23 mouse cellular contexts compared by ENCODE assay signal in the genomic region with DNA sequence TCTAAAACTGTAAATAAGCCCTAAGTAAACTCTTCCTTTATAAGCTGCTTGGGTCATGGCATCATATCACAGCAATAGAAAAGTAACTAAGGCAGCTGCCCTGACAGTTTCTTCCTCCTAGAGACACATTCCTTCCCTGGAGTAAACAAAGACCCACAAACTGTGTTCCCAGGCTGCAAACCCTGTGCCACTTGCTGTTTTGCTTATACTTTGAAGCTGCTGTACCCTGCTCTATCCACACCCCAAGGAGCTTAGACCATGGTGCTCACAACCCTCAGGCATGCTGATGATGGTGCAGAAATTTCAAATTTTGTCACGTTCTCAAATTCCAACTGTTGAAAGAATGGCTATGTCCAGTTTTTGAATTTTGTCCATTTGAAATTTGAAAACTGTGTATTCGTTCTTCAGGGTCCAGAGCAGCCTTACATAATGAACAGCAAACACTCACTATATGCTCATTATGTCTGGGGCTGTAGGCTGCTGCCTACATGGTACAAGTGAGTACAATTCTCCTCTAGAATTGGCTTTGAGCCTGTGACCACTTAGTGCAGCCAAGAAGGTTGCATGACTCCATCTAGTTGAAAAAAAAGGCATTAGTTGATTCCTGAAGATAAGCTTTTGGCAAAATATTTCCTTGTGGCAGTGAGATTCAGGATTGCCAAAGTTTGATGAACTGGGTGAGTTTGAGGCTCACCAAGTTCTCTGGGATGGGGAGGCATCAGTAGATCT.
A peak's percentile ranks its signal among the peaks of the same experiment; 100 is the strongest.
DNase-seq lines count a peak whose midpoint lies in the region; ATAC-seq and TF ChIP-seq lines count a peak whose summit lies in the region.
"Had no signal": no experiment of that assay in that cellular context is flagged by ENCODE, and none has a peak within 500 bp of the region (broad histone marks: within the 10 kb centered on the region; RNA-seq: fewer than 3 reads in every experiment).

No protein-coding gene starts in this region.

- WGBS in heart, adult 2 months: 71% methylated on average over 2 of the region's 2 CpGs
- 72% methylated on average over 2 of the region's 2 CpGs for WGBS in lung, embryonic 14.5 days
- 43% methylated on average over 2 of the region's 2 CpGs for WGBS in lung, postnatal 0 days
- 72% methylated on average over 2 of the region's 2 CpGs for WGBS in cerebellum, adult 2 months

- TF ChIP-seq CTCF in heart, adult 2 months (IDR thresholded peaks at IDR 0.05): no peak
- no peak for TF ChIP-seq CTCF in lung, embryonic 14.5 days (IDR thresholded peaks at IDR 0.05; ENCODE audit: low read depth)
- no peak; the same call in 1 of the 2 replicates for TF ChIP-seq CTCF in lung, postnatal 0 days (IDR thresholded peaks at IDR 0.05)
- TF ChIP-seq CTCF in cerebellum, adult 2 months (IDR thresholded peaks at IDR 0.05; ENCODE audit: borderline replicate concordance, insufficient read depth, low read depth, low read length): no peak

- H3K36me3 ChIP-seq in heart, adult 2 months (ENCODE audit: control insufficient read depth, insufficient read depth, low read length): no peaks in the 10 kb centered on the region
- H3K36me3 ChIP-seq in lung, embryonic 14.5 days (ENCODE audit: insufficient read depth): no peaks in the 10 kb centered on the region
- H3K36me3 ChIP-seq in lung, postnatal 0 days (ENCODE audit: insufficient read depth, low read length): no peaks in the 10 kb centered on the region
- H3K36me3 ChIP-seq: embryonic facial prominence, embryonic 12.5 days; heart, embryonic 13.5 days; hindbrain, embryonic 15.5 days had no signal

- no peaks in the 10 kb centered on the region for H3K79me2 ChIP-seq in heart, adult 2 months (replicated peaks; ENCODE audit: control insufficient read depth, insufficient read depth, low read length)

- no peak for ATAC-seq in lung, embryonic 14.5 days (ENCODE audit: insufficient read depth)
- peak; percentile 76 for ATAC-seq in lung, postnatal 0 days
- ATAC-seq: activated CD4-positive, CD25-positive, alpha-beta regulatory T cell, adult 4 months; forebrain, embryonic 13.5 days; forebrain, postnatal 0 days; Patski had no signal

- no peak for TF ChIP-seq POLR2A in heart, adult 2 months (IDR thresholded peaks at IDR 0.05; ENCODE audit: insufficient read depth, low read depth, low read length)
- TF ChIP-seq POLR2A in cerebellum, adult 2 months (IDR thresholded peaks at IDR 0.05; ENCODE audit: borderline replicate concordance, insufficient read depth, low read length): no peak

- H3K4me3 ChIP-seq in heart, adult 2 months: no peak overlapping the region
- no peak overlapping the region for H3K4me3 ChIP-seq in lung, embryonic 14.5 days (ENCODE audit: low read depth, low read length)
- H3K4me3 ChIP-seq in lung, postnatal 0 days (ENCODE audit: low read depth, low read length): no peak overlapping the region
- no peak overlapping the region for H3K4me3 ChIP-seq in cerebellum, adult 2 months (replicated peaks; ENCODE audit: insufficient read depth, low read depth, low read length)
- H3K4me3 ChIP-seq: embryonic facial prominence, embryonic 12.5 days; forebrain, embryonic 13.5 days; heart, embryonic 13.5 days; hindbrain, embryonic 15.5 days had no signal

- H3K27me3 ChIP-seq in heart, adult 2 months (ENCODE audit: control insufficient read depth, insufficient read depth, low read length): no peaks in the 10 kb centered on the region
- H3K27me3 ChIP-seq in lung, embryonic 14.5 days (ENCODE audit: insufficient read depth, low read length): no peaks in the 10 kb centered on the region
- no peaks in the 10 kb centered on the region for H3K27me3 ChIP-seq in lung, postnatal 0 days (replicated peaks; ENCODE audit: insufficient read depth, low read length)
- H3K27me3 ChIP-seq in cerebellum, adult 2 months (ENCODE audit: control insufficient read depth, insufficient read depth, low read length): no peaks in the 10 kb centered on the region
- H3K27me3 ChIP-seq: embryonic facial prominence, embryonic 12.5 days; forebrain, embryonic 13.5 days; heart, embryonic 13.5 days; hindbrain, embryonic 15.5 days had no signal

- peak; percentile 55 for DNase-seq in heart, adult 11 months
- DNase-seq in heart, adult 2 months: no peak
- peak; percentile 51 for DNase-seq in lung, embryonic 14.5 days
- DNase-seq in lung, postnatal 25 days (ENCODE audit: low spot score): no peak
- DNase-seq in adipocyte (ENCODE audit: low spot score): peak; percentile 22
- peak; percentile 70 for DNase-seq in lung, postnatal 0 days (ENCODE audit: low spot score)
- no peak for DNase-seq in right cerebral cortex, adult 18-20 months
- DNase-seq in cerebellum, adult 2 months: no peak
- DNase-seq: adrenal gland, adult 2 months; adrenal gland, postnatal 25 days; cerebellum, adult 11 months; cerebellum, adult 9-10 months; cerebellum, postnatal 25 days; forebrain, postnatal 0 days; gastrocnemius, postnatal 36 days; heart, adult 18-20 months; heart, postnatal 36 days had no signal

- no peak for TF ChIP-seq EP300 in heart, adult 2 months (IDR thresholded peaks at IDR 0.05; ENCODE audit: insufficient read depth, low read depth, low read length)
- 0 out of 2 replicates have a peak, but pooled peaks have one; percentile 32 for TF ChIP-seq EP300 in lung, postnatal 0 days (IDR thresholded peaks at IDR 0.05)

- H3K9me3 ChIP-seq in lung, embryonic 14.5 days (ENCODE audit: low read depth, low read length): no peaks in the 10 kb centered on the region
- no peaks in the 10 kb centered on the region for H3K9me3 ChIP-seq in lung, postnatal 0 days (ENCODE audit: low read length)
- H3K9me3 ChIP-seq: embryonic facial prominence, embryonic 12.5 days; forebrain, embryonic 13.5 days; heart, embryonic 13.5 days; hindbrain, embryonic 15.5 days had no signal

- intact Hi-C loops in heart, adult 2 months (cut with DNase I): no loop called here

- no peaks in the 10 kb centered on the region for H3K4me1 ChIP-seq in heart, adult 2 months (ENCODE audit: control insufficient read depth, insufficient read depth, low read length)
- H3K4me1 ChIP-seq in lung, embryonic 14.5 days (ENCODE audit: insufficient read depth): no peaks in the 10 kb centered on the region
- no peaks in the 10 kb centered on the region; the same call in 1 of the 2 replicates for H3K4me1 ChIP-seq in lung, postnatal 0 days (ENCODE audit: insufficient read depth, low read depth, low read length)
- no peaks in the 10 kb centered on the region for H3K4me1 ChIP-seq in cerebellum, adult 2 months (ENCODE audit: control insufficient read depth, insufficient read depth, low read length)
- H3K4me1 ChIP-seq: embryonic facial prominence, embryonic 12.5 days; forebrain, embryonic 13.5 days; heart, embryonic 13.5 days; hindbrain, embryonic 15.5 days had no signal

- no peak overlapping the region for H3K9ac ChIP-seq in heart, adult 2 months (ENCODE audit: low read depth, low read length)
- no peak overlapping the region for H3K9ac ChIP-seq in lung, embryonic 14.5 days
- H3K9ac ChIP-seq in lung, postnatal 0 days (replicated peaks; ENCODE audit: low read depth): no peak overlapping the region
- H3K9ac ChIP-seq: embryonic facial prominence, embryonic 12.5 days; forebrain, embryonic 13.5 days; forebrain, postnatal 0 days; heart, embryonic 13.5 days; hindbrain, embryonic 15.5 days had no signal

- no peak overlapping the region for H3K4me2 ChIP-seq in lung, embryonic 14.5 days
- no peak overlapping the region for H3K4me2 ChIP-seq in lung, postnatal 0 days (replicated peaks; ENCODE audit: low read depth, low read length)
- H3K4me2 ChIP-seq: embryonic facial prominence, embryonic 12.5 days; forebrain, embryonic 13.5 days; heart, embryonic 13.5 days; hindbrain, embryonic 15.5 days had no signal

- H3K27ac ChIP-seq in heart, adult 2 months: no peak overlapping the region
- H3K27ac ChIP-seq in lung, embryonic 14.5 days (ENCODE audit: low read depth): peak overlapping the region; percentile 16; the same call in 1 of the 2 replicates
- no peak overlapping the region for H3K27ac ChIP-seq in lung, postnatal 0 days (ENCODE audit: low read length)
- H3K27ac ChIP-seq in cerebellum, adult 2 months (ENCODE audit: insufficient read depth, low read length): no peak overlapping the region
- H3K27ac ChIP-seq: embryonic facial prominence, embryonic 12.5 days; forebrain, embryonic 13.5 days; heart, embryonic 13.5 days; hindbrain, embryonic 15.5 days had no signal

Comparison
In these comparisons a context has a peak if more than half of its experiments do, and no peak if none do; other contexts are left out.
1. DNase-seq: peak in heart, adult 11 months (single experiment), lung, embryonic 14.5 days (single experiment), adipocyte (single experiment) and lung, postnatal 0 days (single experiment); none in heart, adult 2 months (0 of 2), lung, postnatal 25 days (single experiment), right cerebral cortex, adult 18-20 months (single experiment) and cerebellum, adult 2 months (0 of 2).